Mouse (Mus musculus) megakaryocyte, embryonic 14.5 days (primary cell): ENCODE results near the gene Tmem136.

Experiments
- FLI1 ChIP-seq: IDR thresholded peaks from 2 replicates; pipeline ENCODE4 v1.6.1; 2012; ENCODE audit warnings: low read length, inconsistent platforms, mixed read lengths
- GATA1 ChIP-seq: IDR thresholded peaks from 3 replicates; pipeline ENCODE4 v1.6.1; 2012; ENCODE audit warnings: mixed read lengths, low read length, inconsistent platforms, borderline replicate concordance

GRCm38 (mm10) chr9:43070566-43070965 is 45.8 kb downstream of the Tmem136 start:
- TF ChIP-seq GATA1 (no peak), FLI1 (no peak)
